Mouse (Mus musculus) kidney, adult 2 months (tissue): ENCODE results near the gene Serpinb3c. TPM values are rescaled to one million over a fixed set of nuclear protein-coding genes. Genes with fewer than 3 reads are reported as not detected.
"Not testable (repeated sequence)": the region's sequence is repeated elsewhere in the genome, so short reads cannot be mapped to it uniquely, and the experiment has no call there.

Experiments
- DNase-seq: peaks from one replicate; pipeline ENCODE4 v3.0.0; 2021
- H3K27ac ChIP-seq: fragments of 200-500 bp; 2 replicates; pipeline ENCODE4 v1.5.1; 2012; ENCODE audit warnings: low read depth, low read length, control low read depth, inconsistent platforms; ENCODE audit not compliant: insufficient read depth
- H3K27me3 ChIP-seq: fragments of 200-500 bp; replicated peaks from 2 replicates; pipeline ENCODE4 v1.6.1; 2012; ENCODE audit warnings: mild to moderate bottlenecking, moderate library complexity, low read length, inconsistent platforms; ENCODE audit not compliant: control insufficient read depth, insufficient read depth
- H3K36me3 ChIP-seq: fragments of 200-500 bp; 2 replicates; pipeline ENCODE4 v1.6.1; 2012; ENCODE audit warnings: mild to moderate bottlenecking, moderate library complexity, low read length, inconsistent platforms; ENCODE audit not compliant: control insufficient read depth, insufficient read depth
- H3K4me1 ChIP-seq: fragments of 200-500 bp; 2 replicates; pipeline ENCODE4 v1.6.1; 2011; ENCODE audit warnings: low read length; ENCODE audit not compliant: control insufficient read depth, insufficient read depth
- H3K4me3 ChIP-seq: fragments of 200-500 bp; 2 replicates; pipeline ENCODE4 v1.5.1; 2011; ENCODE audit warnings: mild to moderate bottlenecking, low read depth, low read length, control low read depth; ENCODE audit not compliant: insufficient read depth
- CTCF ChIP-seq: fragments of 200-500 bp; conservative IDR thresholded peaks from 2 replicates; pipeline ENCODE4 v1.5.1; 2011; ENCODE audit warnings: low read depth, mild to moderate bottlenecking, control low read depth, low read length, moderate library complexity, mixed read lengths; ENCODE audit not compliant: insufficient read depth, insufficient read length
- WGBS: fragments of 180-500 bp; shearing (Covaris S2); methylation state at CpG from one replicate; pipeline ENCODE4 v1.1.7; 2018; 5-methylcytosine and 5-hydroxymethylcytosine counted together
- polyA plus RNA-seq: library from polyadenylated mRNA; depleted of rRNA; stranded (reverse); fragments of >200 nt; gene quantifications from 2 replicates; pipeline ENCODE4 v1.2.3, GENCODE M21; 2012; rRNA removed

The Serpinb3c gene
- polyA plus RNA-seq: not detected in 2 replicates

GRCm38 (mm10) chr1:107278261-107278660 lies at the start of gene Serpinb3c, which contains the start of gene Serpinb3b:
Gene Serpinb3c, minus strand, starts transcription at chr1:107278371.
Gene Serpinb3b, minus strand, starts transcription at chr1:107278361.
- H3K27me3 ChIP-seq, DNase-seq, H3K4me3 ChIP-seq, H3K36me3 ChIP-seq, H3K4me1 ChIP-seq, H3K27ac ChIP-seq: not testable (repeated sequence)

GRCm38 (mm10) chr1:107243170-107243569 lies 35.0 kb downstream of the Serpinb3c start:
- TF ChIP-seq CTCF: 0 out of 2 replicates have a peak, but pooled peaks have one; percentile 11
- H3K4me3 ChIP-seq, H3K36me3 ChIP-seq, H3K27me3 ChIP-seq, H3K27ac ChIP-seq, H3K4me1 ChIP-seq: not testable (repeated sequence)
- WGBS: 38% methylated on average over 3 of the region's 3 CpGs
- DNase-seq: peak; percentile 1

Other genes with a start within 250 kb of the Serpinb3c start
- gene Serpinb3a, start 226.1 kb downstream of the Serpinb3c start, polyA plus RNA-seq: not detected in 2 replicates
- gene Serpinb3d, start 194.9 kb downstream of the Serpinb3c start, polyA plus RNA-seq: not detected in 2 replicates
- gene Serpinb3b, start within 50 bp of the Serpinb3c start, polyA plus RNA-seq: not detected in 2 replicates
- not detected in 2 replicates for gene Serpinb11, start 82.8 kb upstream of the Serpinb3c start, polyA plus RNA-seq
- gene Serpinb7, start 121.3 kb upstream of the Serpinb3c start, polyA plus RNA-seq: not detected in 2 replicates
- 0.11 TPM in 1 of 2 replicates, not detected in the other for gene Serpinb2, start 233.1 kb upstream of the Serpinb3c start, polyA plus RNA-seq